Mouse (Mus musculus) R1 (cell line): Measurements from ENCODE around the gene Obox3.
"Not testable (repeated sequence)": the region's sequence is repeated elsewhere in the genome, so short reads cannot be mapped to it uniquely, and the experiment has no call there.

Experiments
- DNase-seq: peaks from one replicate; pipeline ENCODE4 v3.0.0-alpha.2; 2018; ENCODE audit warnings: low read depth, low spot score

Gene Obox3

GRCm38 (mm10) chr7:15639802-15640201 lies at the start of gene Obox3:
Gene Obox3, minus strand, starts transcription at chr7:15639902.
- not testable (repeated sequence) for DNase-seq

- not testable (repeated sequence) for DNase-seq
These were observed 130.3 kb downstream of the Obox3 start for GRCm38 (mm10) chr7:15509411-15509810.
